Mouse (Mus musculus): ENCODE data around the gene Syngr3.
"Not testable (repeated sequence)": the region's sequence is repeated elsewhere in the genome, so short reads cannot be mapped to it uniquely, and the experiment has no call there.

Syngr3 gene

GRCm38 (mm10) chr17:24719494-24720222 is 29.9 kb upstream of the Syngr3 start:
- in situ Hi-C loops (cut with MboI, MseI) = no loop called here

GRCm38 (mm10) chr17:24718938-24719337 is 29.2 kb upstream of the Syngr3 start:
- in situ Hi-C loops (cut with MboI, MseI) = not testable (repeated sequence)

GRCm38 (mm10) chr17:24717943-24718342 is 28.2 kb upstream of the Syngr3 start, which contains the start of the genes Rnf151 and Rps2:
Gene Rnf151, minus strand, starts transcription at chr17:24718063.
Gene Rps2, plus strand, starts transcription at chr17:24718116.
- in situ Hi-C loops (cut with MboI, MseI) = no loop called here

DNA sequence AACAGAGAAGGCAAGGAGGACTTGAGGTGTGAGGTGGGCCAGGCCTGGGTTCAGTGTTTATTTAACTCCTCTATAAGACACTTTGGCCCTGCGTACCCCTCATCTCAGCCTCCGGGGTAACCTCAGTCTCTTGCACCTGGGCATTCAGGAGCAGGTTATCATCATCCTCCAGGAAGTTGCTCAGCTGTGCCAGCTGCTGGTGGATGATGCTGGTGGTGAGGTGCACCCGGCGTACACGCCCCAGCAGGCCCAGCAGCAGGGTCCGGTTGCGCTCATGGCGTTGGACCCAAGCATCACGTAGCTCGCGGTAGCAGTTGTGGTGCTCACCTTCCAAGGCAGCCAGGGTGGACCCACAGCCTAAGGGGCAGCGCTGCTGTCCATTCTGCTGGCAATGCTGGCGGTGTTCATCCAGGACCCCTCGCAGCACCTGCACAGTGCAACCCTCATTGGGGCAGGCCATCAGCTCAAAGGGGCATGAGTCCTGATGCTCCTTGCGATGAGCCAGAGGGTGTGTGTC is 26.5 kb upstream of the Syngr3 start:
- in situ Hi-C loops (cut with MboI, MseI) = no loop called here

DNA sequence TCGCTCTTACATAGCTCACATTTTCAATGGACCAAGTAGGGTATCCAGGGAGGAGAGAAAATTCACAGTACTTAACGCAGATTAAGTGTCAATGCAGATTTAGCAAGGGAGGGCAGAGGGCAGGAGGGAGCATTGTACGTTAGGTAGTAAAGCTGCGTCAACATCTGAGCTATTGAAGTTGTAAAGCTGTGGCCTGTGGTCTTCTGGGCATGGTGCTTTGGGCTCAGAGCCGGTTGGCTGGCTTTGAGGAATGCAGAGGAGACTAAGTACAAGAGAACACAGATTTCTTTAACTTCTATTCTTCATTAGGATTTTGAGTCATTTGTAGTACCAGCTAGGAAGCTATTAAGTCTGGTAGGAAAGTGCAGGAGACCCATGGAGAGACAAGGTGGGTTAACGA is 25.8 kb upstream of the Syngr3 start:
- in situ Hi-C loops (cut with MboI, MseI) = no loop called here

- in situ Hi-C loops (cut with MboI, MseI) = no loop called here
These were observed 18.9 kb upstream of the Syngr3 start for GRCm38 (mm10) chr17:24708646-24709045.

- in situ Hi-C loops (cut with MboI, MseI) = no loop called here
These were observed 18.2 kb upstream of the Syngr3 start for GRCm38 (mm10) chr17:24707801-24708425.

DNA sequence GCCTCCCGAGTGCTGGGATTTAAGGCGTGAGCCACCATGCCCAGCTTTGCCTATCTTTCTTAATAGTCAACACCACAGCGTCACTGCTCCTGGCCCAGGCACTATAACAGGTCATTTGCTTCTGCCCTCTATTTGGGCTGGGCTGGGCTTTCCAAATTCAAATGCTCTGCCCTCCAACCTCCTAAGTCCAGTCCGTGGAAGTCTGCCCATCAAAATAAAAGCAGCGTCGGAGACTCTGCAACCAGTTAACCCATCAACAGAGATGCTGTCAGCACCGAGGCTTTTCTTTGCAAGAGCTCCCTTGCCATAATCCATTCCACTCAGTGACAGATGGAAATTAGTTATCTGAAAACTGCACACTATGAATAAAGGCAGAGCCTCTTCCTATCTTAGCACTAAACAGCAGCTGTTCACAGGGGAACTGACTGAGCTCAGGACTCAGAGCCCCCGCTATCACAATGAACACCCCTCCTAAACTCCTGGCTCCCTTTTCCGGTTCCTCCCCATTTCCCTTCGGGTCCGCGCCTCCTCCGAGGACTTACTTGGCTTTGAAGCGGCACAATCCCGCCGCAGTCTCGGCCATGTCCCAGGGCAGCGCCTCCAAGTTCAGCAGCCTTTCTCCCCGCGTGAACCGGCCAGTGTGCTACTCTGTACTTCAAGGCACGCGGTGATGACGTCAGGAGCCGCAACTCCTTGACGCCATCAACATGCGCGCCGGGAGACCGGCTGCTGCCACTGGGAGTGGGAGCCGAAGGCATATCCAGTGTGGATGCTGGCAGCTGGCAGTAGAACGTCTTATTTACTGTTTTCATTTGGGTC is 17.4 kb upstream of the Syngr3 start, which contains the start of gene Tbl3:
Tbl3 (minus strand) TSS at position 679 of the 819 bp plus-strand sequence.
- in situ Hi-C loops (cut with MboI, MseI) = no loop called here

- in situ Hi-C loops (cut with MboI, MseI) = no loop called here
These were observed 16.1 kb upstream of the Syngr3 start for GRCm38 (mm10) chr17:24705821-24706220.

GRCm38 (mm10) chr17:24701251-24701650 is 11.5 kb upstream of the Syngr3 start:
- in situ Hi-C loops (cut with MboI, MseI) = no loop called here

DNA sequence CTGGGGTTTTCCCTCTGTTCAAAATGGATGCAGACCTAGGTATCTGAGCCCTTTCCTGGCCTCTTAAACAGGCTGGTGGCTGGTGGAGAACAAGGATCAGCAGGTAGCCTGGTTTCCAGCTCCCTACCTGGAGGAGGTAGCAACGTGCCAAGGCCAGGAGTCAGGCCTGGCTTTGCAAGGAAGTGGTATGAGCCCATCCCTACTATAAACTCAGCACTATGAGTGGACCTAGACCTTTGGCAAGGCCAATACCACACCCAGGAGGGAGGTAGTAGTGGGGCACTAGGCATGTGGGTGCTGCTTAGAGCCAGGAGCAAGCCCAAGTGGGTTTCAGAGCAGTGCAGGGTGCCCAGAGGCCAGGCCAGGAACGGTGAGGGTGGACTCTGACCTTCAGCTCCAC is 9.7 kb upstream of the Syngr3 start:
- in situ Hi-C loops (cut with MboI, MseI) = no loop called here

DNA sequence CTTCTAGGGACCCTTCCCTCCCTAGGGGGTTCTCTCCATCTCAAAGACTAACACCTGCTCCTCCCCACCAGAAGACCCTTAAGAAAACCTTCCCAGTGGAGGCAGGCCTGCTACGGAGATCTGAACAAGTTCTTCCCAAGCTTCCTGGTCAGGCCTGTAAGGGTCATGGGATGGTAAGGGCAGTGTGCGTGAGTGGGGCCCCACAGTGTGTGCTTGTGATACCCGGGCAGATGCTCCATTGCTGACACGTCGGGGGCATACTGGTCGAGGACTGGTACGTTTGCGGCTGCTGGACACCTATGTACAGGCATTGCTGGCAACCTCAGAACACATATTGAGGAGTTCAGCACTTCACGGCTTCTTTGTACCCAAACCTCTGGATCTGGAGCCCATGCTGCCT is 9.0 kb upstream of the Syngr3 start:
- in situ Hi-C loops (cut with MboI, MseI) = no loop called here

DNA sequence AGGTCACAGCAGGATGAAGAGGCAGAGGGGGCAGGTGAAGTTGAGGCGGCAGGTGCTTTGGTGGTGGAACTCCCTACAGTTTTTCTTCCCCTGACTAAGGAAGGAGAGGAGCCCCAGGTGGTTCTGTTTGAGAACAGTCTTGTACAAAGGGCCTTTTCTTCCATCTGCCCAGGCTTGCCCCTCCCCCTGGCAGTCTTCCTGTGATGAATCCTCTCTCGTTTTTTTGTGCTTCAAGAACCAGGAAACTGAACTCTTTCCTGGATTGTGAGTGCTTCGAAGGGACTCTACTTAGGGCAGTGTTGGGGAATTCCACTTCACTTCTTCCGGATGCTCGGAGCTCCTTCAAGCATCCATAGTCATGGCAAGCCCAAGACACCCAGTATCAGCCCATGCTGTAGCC is 8.2 kb upstream of the Syngr3 start:
- in situ Hi-C loops (cut with MboI, MseI) = no loop called here

GRCm38 (mm10) chr17:24696011-24696697 is 6.4 kb upstream of the Syngr3 start, which contains the start of the genes Gfer and Noxo1:
Gene Gfer, minus strand, starts transcription at chr17:24696156.
Gene Noxo1, plus strand, starts transcription at chr17:24696234.
- in situ Hi-C loops (cut with MboI, MseI) = no loop called here

- in situ Hi-C loops (cut with MboI, MseI) = no loop called here
These were observed 5.7 kb upstream of the Syngr3 start for GRCm38 (mm10) chr17:24695326-24696010.

DNA sequence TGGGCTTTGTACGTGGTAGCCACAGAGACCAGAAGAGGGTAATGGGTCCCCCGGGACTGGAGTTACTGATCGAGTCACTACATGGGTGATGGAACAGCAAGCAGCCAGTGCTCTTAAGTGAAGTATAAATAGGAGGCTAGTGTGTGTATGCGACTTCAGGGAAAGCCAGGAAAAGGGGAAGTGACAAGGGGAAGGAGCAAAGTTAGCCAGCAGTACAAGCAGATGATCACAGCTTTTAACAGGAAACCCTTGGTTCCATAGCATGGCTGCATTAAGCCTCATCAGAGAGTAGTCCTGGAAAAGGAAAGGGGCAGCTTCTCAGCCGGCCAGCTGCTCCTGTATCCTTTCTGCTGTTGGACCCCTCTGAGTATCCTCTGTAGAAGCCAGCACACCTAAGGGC is 2.6 kb upstream of the Syngr3 start:
- in situ Hi-C loops (cut with MboI, MseI) = no loop called here

DNA sequence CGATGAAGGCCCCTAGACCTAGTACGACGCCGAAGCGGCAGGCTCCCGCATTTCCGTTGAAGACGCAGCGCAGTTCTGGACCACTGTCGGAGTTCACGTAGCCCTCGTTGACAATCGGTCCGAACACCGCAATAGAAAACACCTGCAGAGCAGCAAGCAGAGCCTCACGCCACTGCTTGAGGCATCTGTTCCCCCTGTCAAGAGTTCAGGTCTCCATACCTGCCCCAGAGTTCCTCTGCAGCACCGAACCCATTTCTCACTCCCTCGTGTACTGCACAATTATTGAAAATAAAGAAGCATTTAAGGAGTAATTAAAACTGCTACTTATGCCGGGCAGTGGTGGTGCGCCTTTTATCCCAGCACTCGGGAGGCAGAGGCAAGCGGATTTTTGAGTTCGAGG is 2.2 kb downstream of the Syngr3 start:
- in situ Hi-C loops (cut with MboI, MseI) = no loop called here

- in situ Hi-C loops (cut with MboI, MseI) = no loop called here
These were observed 2.6 kb downstream of the Syngr3 start for GRCm38 (mm10) chr17:24687146-24687595.

- in situ Hi-C loops (cut with MboI, MseI) = no loop called here
These were observed 3.2 kb downstream of the Syngr3 start for GRCm38 (mm10) chr17:24686514-24686913.

DNA sequence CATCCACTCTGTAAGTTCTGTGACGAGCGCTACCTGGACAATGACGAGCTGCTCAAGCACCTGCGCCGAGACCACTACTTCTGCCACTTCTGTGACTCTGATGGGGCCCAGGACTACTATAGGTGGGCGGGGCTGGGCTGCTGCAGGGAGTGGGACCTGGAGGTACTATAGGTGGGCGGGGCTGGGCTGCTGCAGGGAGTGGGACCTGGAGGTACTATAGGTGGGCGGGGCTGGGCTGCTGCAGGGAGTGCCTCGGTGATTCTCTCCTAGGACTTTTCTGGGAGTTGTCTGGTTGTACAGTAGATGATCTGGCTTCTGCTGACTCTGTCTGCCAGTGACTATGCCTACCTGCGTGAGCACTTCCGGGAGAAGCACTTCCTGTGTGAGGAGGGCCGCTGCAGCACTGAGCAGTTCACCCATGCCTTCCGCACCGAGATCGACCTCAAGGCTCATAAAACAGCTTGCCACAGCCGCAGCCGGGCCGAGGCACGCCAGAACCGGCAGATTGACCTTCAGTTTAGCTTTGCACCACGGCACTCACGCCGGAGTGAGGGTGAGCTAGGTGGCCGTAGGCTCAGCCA is 12.2 kb downstream of the Syngr3 start:
- in situ Hi-C loops (cut with MboI, MseI) = no loop called here

Measured in regulatory T cell (primary cell).